Mouse (Mus musculus) liver, postnatal 0 days (tissue): ENCODE results near the gene Hyal4.

Experiments used
- CTCF ChIP-seq: sonication (generic); IDR thresholded peaks from 2 replicates; pipeline ENCODE4 v1.5.1; 2016; ENCODE audit warnings: antibody characterized with exemption, low read depth
- EP300 ChIP-seq: IDR thresholded peaks from 2 replicates; pipeline ENCODE4 v1.6.1; 2016; ENCODE audit warnings: antibody characterized with exemption, low read depth, mild to moderate bottlenecking

- TF ChIP-seq CTCF (peak; percentile 71), EP300 (no peak)
These were observed 26.6 kb upstream of the Hyal4 start for GRCm38 (mm10) chr6:24721317-24722099.
